Mouse (Mus musculus) brain, embryonic 14.5 days (tissue): ENCODE measurements at regions not wholly inside any gene's neighbourhood (a gene's known extent, or its start where the extent isn't known, plus 50 kb on each side); places are given as distances from the start of the nearest gene placed in this dataset.

Experiments used
- CTCF ChIP-seq: fragments of 200-500 bp; IDR thresholded peaks from 2 replicates; pipeline ENCODE4 v1.5.1; 2012; ENCODE audit warnings: inconsistent platforms, mild to moderate bottlenecking, moderate library complexity, borderline replicate concordance; ENCODE audit not compliant: insufficient read depth, insufficient read length; ENCODE audit errors: extremely low read depth
- POLR2A ChIP-seq: fragments of 200-500 bp; IDR thresholded peaks from 2 replicates; pipeline ENCODE4 v1.6.1; 2012; ENCODE audit warnings: mild to moderate bottlenecking, inconsistent platforms, borderline replicate concordance; ENCODE audit not compliant: poor library complexity, insufficient read depth, insufficient read length, severe bottlenecking; ENCODE audit errors: extremely low read depth

DNA sequence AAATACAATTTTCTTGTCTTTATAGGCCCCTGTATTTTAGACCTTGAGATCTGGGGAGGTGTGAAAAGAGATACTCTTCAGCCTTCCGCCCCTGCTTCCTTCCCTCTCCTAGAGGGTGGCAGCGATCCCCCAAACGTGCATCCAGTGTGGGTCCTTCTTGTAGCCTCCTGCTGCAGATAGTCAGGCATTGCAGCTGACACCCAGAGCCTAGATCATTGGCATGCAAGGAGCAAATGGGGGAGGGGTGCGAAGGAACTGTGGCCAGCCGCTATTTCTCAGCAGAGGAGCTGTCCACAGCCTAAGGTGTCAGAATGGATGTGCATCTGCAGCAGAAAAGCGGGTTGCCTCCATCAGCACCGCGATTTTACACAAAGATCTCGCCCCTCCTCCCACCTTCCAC, 629.0 kb upstream of the Cypt12 start:
- TF ChIP-seq CTCF (peak; percentile 35; the same call in 1 of the 2 replicates), POLR2A (no peak)
